Mouse (Mus musculus): ENCODE results near the gene Irak2.
A peak's percentile ranks its signal among the peaks of the same experiment; 100 is the strongest.

The Irak2 gene

GRCm38 (mm10) chr6:113639201-113639600 lies 934 bp downstream of the Irak2 start:
- DNase-seq (ENCODE audit: low spot score in 2 of 2): no peak

GRCm38 (mm10) chr6:113642605-113643004 lies 4.3 kb downstream of the Irak2 start:
- no peak for DNase-seq (ENCODE audit: low spot score in 2 of 2)

- DNase-seq (ENCODE audit: low spot score in 2 of 2): no peak
Measured at GRCm38 (mm10) chr6:113643021-113643420, 4.8 kb downstream of the Irak2 start.

- DNase-seq (ENCODE audit: low spot score in 2 of 2): no peak
Measured at GRCm38 (mm10) chr6:113643967-113644366, 5.7 kb downstream of the Irak2 start.

- peak; percentile 28 to 39 for DNase-seq (ENCODE audit: low spot score in 2 of 2)
Measured at GRCm38 (mm10) chr6:113644808-113645207, 6.5 kb downstream of the Irak2 start.

- no peak for DNase-seq (ENCODE audit: low spot score in 2 of 2)
Measured at GRCm38 (mm10) chr6:113649346-113650196, 11.3 kb downstream of the Irak2 start.

- DNase-seq (ENCODE audit: low spot score in 2 of 2): peak; percentile 65 to 71
Measured at GRCm38 (mm10) chr6:113650197-113650640, 12.0 kb downstream of the Irak2 start.

GRCm38 (mm10) chr6:113651626-113652025 lies 13.4 kb downstream of the Irak2 start:
- no peak for DNase-seq (ENCODE audit: low spot score in 2 of 2)

GRCm38 (mm10) chr6:113653551-113653950 lies 15.3 kb downstream of the Irak2 start:
- DNase-seq (ENCODE audit: low spot score in 2 of 2): no peak

- DNase-seq (ENCODE audit: low spot score in 2 of 2): peak in 1 of 2 experiments; percentile 44
Measured at GRCm38 (mm10) chr6:113654102-113654501, 15.8 kb downstream of the Irak2 start.

GRCm38 (mm10) chr6:113654753-113655397 lies 16.6 kb downstream of the Irak2 start:
- DNase-seq (ENCODE audit: low spot score in 2 of 2): peak in 1 of 2 experiments; percentile 18

GRCm38 (mm10) chr6:113655475-113655874 lies 17.2 kb downstream of the Irak2 start:
- no peak for DNase-seq (ENCODE audit: low spot score in 2 of 2)

- no peak for DNase-seq (ENCODE audit: low spot score in 2 of 2)
Measured at GRCm38 (mm10) chr6:113656847-113657246, 18.6 kb downstream of the Irak2 start.

- no peak for DNase-seq (ENCODE audit: low spot score in 2 of 2)
Measured at GRCm38 (mm10) chr6:113658226-113658625, 20.0 kb downstream of the Irak2 start.

GRCm38 (mm10) chr6:113659648-113660491 lies 21.6 kb downstream of the Irak2 start:
- DNase-seq (ENCODE audit: low spot score in 2 of 2): no peak

- peak; percentile 71 to 80 for DNase-seq (ENCODE audit: low spot score in 2 of 2)
Measured at GRCm38 (mm10) chr6:113660492-113661352, 22.5 kb downstream of the Irak2 start.

GRCm38 (mm10) chr6:113661353-113662241 lies 23.3 kb downstream of the Irak2 start:
- peak; percentile 91 to 92 for DNase-seq (ENCODE audit: low spot score in 2 of 2)

- peak in 1 of 2 experiments; percentile 56 for DNase-seq (ENCODE audit: low spot score in 2 of 2)
Measured at GRCm38 (mm10) chr6:113662964-113663700, 24.9 kb downstream of the Irak2 start.

GRCm38 (mm10) chr6:113664305-113664704 lies 26.0 kb downstream of the Irak2 start:
- DNase-seq (ENCODE audit: low spot score in 2 of 2): peak; percentile 42 to 47

All from spleen, postnatal 36 days (tissue).